13 mouse cellular contexts compared by ENCODE assay signal in the genomic region with DNA sequence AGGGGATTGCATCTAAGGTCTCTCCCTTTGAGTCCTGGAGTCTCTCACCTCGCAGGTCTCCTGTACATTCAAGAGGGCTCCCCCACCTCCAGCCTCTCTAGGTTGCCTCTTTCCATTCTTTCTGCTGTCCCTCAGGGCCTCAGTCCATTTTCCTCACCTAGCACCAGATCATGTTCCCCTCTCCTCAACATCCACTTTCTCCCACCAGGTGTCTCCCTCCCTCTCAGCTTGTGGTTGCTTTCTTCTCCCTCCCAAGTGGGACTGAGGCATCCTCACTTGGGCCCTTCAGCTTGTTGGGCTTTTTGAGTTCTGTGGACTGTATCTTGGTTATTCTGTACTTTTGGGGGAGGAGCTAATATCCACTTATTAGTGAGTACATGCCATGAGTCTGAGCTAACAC.
DNase-seq lines count a peak whose midpoint lies in the region; ATAC-seq and TF ChIP-seq lines count a peak whose summit lies in the region.
"Had no signal": no experiment of that assay in that cellular context is flagged by ENCODE, and none has a peak within 500 bp of the region (broad histone marks: within the 10 kb centered on the region; RNA-seq: fewer than 3 reads in every experiment).

No protein-coding gene starts in this region.

- no peak overlapping the region for H3K4me3 ChIP-seq in kidney, postnatal 0 days (replicated peaks; ENCODE audit: low read depth, low read length)
- H3K4me3 ChIP-seq in gastrocnemius, adult 2 months = no peak overlapping the region
- H3K4me3 ChIP-seq: embryonic facial prominence, embryonic 10.5 days; lung, embryonic 15.5 days; midbrain, embryonic 13.5 days; neural tube, embryonic 12.5 days had no signal

- H3K27me3 ChIP-seq in kidney, postnatal 0 days (ENCODE audit: insufficient read depth, low read length) = no peaks in the 10 kb centered on the region
- H3K27me3 ChIP-seq: lung, embryonic 15.5 days; midbrain, embryonic 13.5 days; neural tube, embryonic 12.5 days had no signal

- H3K9me3 ChIP-seq in kidney, postnatal 0 days (replicated peaks; ENCODE audit: low read length) = no peaks in the 10 kb centered on the region
- H3K9me3 ChIP-seq: lung, embryonic 15.5 days; midbrain, embryonic 13.5 days; neural tube, embryonic 12.5 days had no signal

- H3K36me3 ChIP-seq in kidney, postnatal 0 days (ENCODE audit: insufficient read depth, low read length) = no peaks in the 10 kb centered on the region
- H3K36me3 ChIP-seq: embryonic facial prominence, embryonic 10.5 days; lung, embryonic 15.5 days; midbrain, embryonic 13.5 days; neural tube, embryonic 12.5 days had no signal

- intact Hi-C loops in gastrocnemius, adult 2 months (cut with DNase I) = no loop called here

- TF ChIP-seq CTCF in kidney, postnatal 0 days (IDR thresholded peaks at IDR 0.05; ENCODE audit: low read depth) = peak; percentile 39
- no peak; the same call in 1 of the 2 replicates for TF ChIP-seq CTCF in gastrocnemius, adult 2 months (IDR thresholded peaks at IDR 0.05)

- no peak for ATAC-seq in kidney, postnatal 0 days (replicated peaks; ENCODE audit: low FRiP score, low read depth)
- ATAC-seq in inflammation-experienced regulatory T-cells, adult 6 months = peak; percentile 48
- ATAC-seq: intestine, embryonic 16.5 days; midbrain, embryonic 13.5 days had no signal

- no peak overlapping the region for H3K9ac ChIP-seq in kidney, postnatal 0 days (ENCODE audit: low read depth, low read length)
- H3K9ac ChIP-seq: lung, embryonic 15.5 days; midbrain, embryonic 13.5 days; neural tube, embryonic 12.5 days had no signal

- no peak overlapping the region for H3K27ac ChIP-seq in kidney, postnatal 0 days
- H3K27ac ChIP-seq in gastrocnemius, adult 2 months = no peak overlapping the region
- H3K27ac ChIP-seq: embryonic facial prominence, embryonic 10.5 days; lung, embryonic 15.5 days; midbrain, embryonic 13.5 days; neural tube, embryonic 12.5 days had no signal

- no peak for DNase-seq in kidney, postnatal 0 days (ENCODE audit: low spot score)
- no peak for DNase-seq in kidney, adult 18-20 months
- DNase-seq in thymus, postnatal 0 days (ENCODE audit: low spot score) = peak; percentile 9
- no peak for DNase-seq in thymus, postnatal 10 days (ENCODE audit: low spot score in 2 of 2)
- DNase-seq in gastrocnemius, adult 2 months = no peak
- DNase-seq in ovary, postnatal 36 days (ENCODE audit: low spot score) = no peak
- DNase-seq: heart, postnatal 4 days had no signal

- no peak overlapping the region for H3K4me2 ChIP-seq in kidney, postnatal 0 days (ENCODE audit: low read length)
- H3K4me2 ChIP-seq: lung, embryonic 15.5 days; midbrain, embryonic 13.5 days; neural tube, embryonic 12.5 days had no signal

- WGBS in kidney, postnatal 0 days = 67% methylated on average over 1 of the region's 1 CpGs

- no peaks in the 10 kb centered on the region for H3K4me1 ChIP-seq in kidney, postnatal 0 days (replicated peaks; ENCODE audit: insufficient read depth, low read length)
- H3K4me1 ChIP-seq: embryonic facial prominence, embryonic 10.5 days; lung, embryonic 15.5 days; midbrain, embryonic 13.5 days; neural tube, embryonic 12.5 days had no signal
